Mouse (Mus musculus) effector memory CD4-positive, alpha-beta T cell, adult 7 months (primary cell): Measurements from ENCODE around the gene Fntb. TPM values are rescaled to one million over a fixed set of nuclear protein-coding genes. Genes with fewer than 3 reads are reported as not detected.

ENCODE experiments used
- polyA plus RNA-seq: library from polyadenylated mRNA; unstranded; fragments of 100-300 nt; shearing (Covaris generic); gene quantifications from one replicate; pipeline ENCODE4 v1.2.1, GENCODE M21; 2017

Fntb gene
- 6.9 TPM for polyA plus RNA-seq

DNA sequence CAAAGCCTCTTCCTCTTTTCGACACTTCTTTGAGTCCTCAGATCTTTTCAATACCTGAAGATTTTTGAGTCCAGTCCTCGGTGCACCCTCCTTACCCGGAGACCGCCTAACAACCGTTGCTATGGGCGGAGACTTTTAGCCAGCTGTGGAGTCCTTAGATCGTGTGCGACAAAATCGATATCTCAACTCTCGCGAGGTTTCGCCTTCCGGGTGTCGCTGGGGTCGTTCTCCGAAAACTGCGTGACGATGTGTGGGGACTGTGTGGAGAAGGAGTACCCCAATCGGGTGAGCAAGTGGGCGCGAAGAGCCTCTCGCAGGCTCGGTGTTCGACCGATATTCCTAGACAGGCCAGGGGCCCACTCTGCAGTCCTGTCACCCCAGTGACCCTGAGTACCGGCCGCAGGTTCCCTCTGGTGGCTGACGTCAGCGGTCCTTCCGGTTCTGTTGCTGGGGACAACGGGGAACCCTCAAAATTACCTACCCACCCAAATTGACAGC is at the start of gene Fntb, which contains the start of gene Churc1:
Gene Fntb, plus strand, starts transcription at position 236 of the 498 bp plus-strand sequence.
Gene Churc1, plus strand, starts transcription at position 185 of the 498 bp plus-strand sequence.

DNA sequence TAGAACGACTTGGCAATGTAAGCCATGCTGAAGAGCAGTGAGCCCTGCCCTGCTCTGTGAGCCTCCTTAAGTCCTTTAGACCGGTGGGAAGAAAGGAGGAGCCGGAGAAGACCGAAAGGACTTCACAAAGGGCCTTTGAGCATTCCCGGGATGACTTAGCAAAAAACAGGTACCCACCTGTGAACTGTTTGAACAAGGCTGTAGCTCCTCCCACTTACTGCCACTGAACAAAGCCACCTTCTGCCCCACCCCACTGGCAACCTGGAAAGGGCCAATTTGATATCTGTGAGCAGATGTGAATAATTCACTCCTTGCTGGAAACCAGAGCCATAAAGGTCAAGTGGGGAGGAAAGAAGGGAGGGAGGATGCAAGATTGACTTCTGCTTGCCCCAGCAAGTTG is 30.0 kb downstream of the Fntb start, which contains the start of gene Gpx2:
Gene Gpx2, minus strand, starts transcription at position 205 of the 400 bp plus-strand sequence.

DNA sequence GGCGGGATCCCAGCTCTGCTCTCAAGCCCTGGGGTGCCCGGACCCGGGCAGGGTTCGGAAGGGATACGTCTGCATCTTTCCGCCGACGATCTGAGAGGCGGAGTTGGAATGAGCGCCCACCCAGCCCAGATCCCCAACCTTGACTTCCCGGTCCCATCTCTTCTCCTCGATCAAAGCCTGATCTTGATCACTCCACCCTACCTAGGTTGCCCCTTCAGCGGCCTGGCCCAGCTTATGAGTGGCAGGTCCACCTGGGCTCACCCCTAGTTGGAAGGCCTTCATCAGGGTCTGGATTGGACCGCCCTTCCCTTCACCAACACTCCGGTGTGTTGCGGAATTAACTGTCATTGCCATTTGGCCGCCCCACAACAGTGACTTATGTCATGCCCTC is 57.3 kb downstream of the Fntb start, which contains the start of gene Rab15:
Gene Rab15, minus strand, starts transcription at position 258 of the 391 bp plus-strand sequence.

GRCm38 (mm10) chr12:76961932-76962891 is 196.8 kb downstream of the Fntb start, which contains the start of gene Max:
Gene Max, minus strand, starts transcription at chr12:76962201.

Other genes with a start within 250 kb of the Fntb start
- gene Plekhg3, start 234.7 kb upstream of the Fntb start, polyA plus RNA-seq = 4.2 TPM
- gene Sptb, start 55.0 kb upstream of the Fntb start, polyA plus RNA-seq = 0.35 TPM
- gene Churc1, start 51 bp upstream of the Fntb start, polyA plus RNA-seq = 98.8 TPM
- not detected for gene Gpx2, start 30.0 kb downstream of the Fntb start, polyA plus RNA-seq
- gene Rab15, start 57.3 kb downstream of the Fntb start, polyA plus RNA-seq = not detected
- 97.4 TPM for gene Max, start 196.6 kb downstream of the Fntb start, polyA plus RNA-seq